Mouse (Mus musculus) adipocyte (in vitro differentiated cells): ENCODE results near the gene Gstp3.
"Not testable (repeated sequence)": the region's sequence is repeated elsewhere in the genome, so short reads cannot be mapped to it uniquely, and the experiment has no call there.

Experiments
- DNase-seq: peaks from one replicate; pipeline ENCODE4 v3.0.0-alpha.2; 2016; ENCODE audit warnings: low spot score

The Gstp3 gene

GRCm38 (mm10) chr19:4089128-4089527, 29.8 kb upstream of the Gstp3 start:
- no peak for DNase-seq

- DNase-seq, result no peak
Observed at GRCm38 (mm10) chr19:4088146-4088545, 28.8 kb upstream of the Gstp3 start.

GRCm38 (mm10) chr19:4087090-4087489, 27.7 kb upstream of the Gstp3 start:
- peak; percentile 60 for DNase-seq

DNA sequence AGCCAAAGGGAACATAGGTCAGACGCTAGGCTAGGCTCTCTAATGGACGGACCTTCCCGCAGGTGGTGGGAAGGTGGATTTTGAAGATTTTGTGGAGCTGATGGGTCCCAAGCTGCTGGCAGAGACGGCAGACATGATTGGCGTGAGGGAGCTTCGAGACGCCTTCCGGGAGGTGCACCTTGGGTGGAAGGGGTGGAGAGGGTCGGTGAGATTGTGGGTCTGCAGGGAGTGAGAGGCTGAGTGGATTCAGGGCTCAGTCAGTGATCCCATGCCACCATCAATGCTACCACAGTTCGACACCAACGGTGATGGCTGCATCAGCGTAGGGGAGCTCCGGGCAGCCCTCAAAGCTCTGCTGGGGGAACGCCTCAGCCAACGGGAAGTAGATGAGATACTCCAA, 26.8 kb upstream of the Gstp3 start:
- DNase-seq, result no peak

GRCm38 (mm10) chr19:4084984-4085383, 25.6 kb upstream of the Gstp3 start:
- peak; percentile 39 for DNase-seq

- no peak for DNase-seq
Observed at GRCm38 (mm10) chr19:4083826-4084225, 24.5 kb upstream of the Gstp3 start.

- no peak for DNase-seq
Observed at GRCm38 (mm10) chr19:4083316-4083715, 23.9 kb upstream of the Gstp3 start.

DNA sequence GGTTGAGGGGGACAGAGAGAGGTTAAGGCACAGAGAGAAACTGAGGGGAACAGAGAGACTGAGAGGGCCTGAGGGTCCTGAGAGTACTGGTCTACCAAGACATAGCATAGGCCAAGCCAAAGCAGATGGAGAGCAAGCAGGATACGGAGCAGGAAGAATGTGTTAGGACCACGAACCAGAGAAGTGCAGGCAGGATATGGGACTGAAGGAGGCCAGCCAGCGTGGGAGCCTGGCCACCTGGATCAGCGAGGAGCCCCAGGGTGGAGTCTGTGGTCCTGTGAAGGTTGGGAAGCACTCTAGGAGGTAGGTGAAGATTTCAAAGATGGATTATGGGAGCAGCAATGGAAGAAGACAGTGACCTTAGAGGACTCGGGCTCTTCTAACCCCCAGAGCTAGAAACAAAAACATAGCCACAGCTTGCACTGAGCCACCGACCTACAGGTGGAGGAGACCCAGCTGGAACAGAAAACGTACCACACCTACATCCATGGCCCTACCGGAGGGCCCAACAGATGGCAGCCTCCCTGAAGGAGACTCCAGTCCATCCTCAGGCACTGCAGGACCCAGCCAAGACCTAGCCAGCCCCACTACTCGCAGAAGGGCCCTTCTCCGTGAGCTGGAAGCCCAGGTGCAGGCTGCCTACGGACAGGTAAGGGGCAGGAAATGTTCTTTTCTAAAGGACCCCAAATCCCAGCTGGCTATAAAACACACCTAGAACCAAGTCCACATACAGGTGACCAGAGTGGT, 23.0 kb upstream of the Gstp3 start:
- no peak for DNase-seq

DNA sequence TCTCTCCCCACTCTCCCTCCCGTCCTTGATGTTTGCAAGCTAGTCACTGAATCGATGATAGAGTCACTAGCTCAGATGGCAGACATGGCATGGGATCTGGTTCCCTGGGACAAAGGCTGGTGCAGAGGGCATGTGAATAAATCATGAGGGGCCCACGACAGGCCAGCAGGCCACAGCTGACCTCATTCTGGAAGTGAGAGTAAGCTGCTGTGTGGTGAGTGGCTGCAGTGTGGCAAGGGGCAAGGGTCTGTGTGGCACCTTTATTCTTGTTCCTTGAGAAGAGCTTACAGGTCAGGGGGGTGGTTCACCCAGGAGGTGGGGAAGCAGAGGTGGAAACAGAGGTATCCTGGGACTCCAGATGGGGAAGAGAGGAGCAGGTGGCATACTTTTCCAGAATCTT, 22.0 kb upstream of the Gstp3 start, which contains the start of gene Cabp2:
Gene Cabp2, plus strand, starts transcription at position 185 of the 400 bp plus-strand sequence.
- no peak for DNase-seq

- no peak for DNase-seq
Observed at GRCm38 (mm10) chr19:4080511-4081009, 21.2 kb upstream of the Gstp3 start.

GRCm38 (mm10) chr19:4079594-4079993, 20.2 kb upstream of the Gstp3 start:
- DNase-seq, result no peak

GRCm38 (mm10) chr19:4075531-4075930, 16.2 kb upstream of the Gstp3 start:
- DNase-seq, result no peak

GRCm38 (mm10) chr19:4072706-4073424, 13.5 kb upstream of the Gstp3 start:
- DNase-seq, result no peak

DNA sequence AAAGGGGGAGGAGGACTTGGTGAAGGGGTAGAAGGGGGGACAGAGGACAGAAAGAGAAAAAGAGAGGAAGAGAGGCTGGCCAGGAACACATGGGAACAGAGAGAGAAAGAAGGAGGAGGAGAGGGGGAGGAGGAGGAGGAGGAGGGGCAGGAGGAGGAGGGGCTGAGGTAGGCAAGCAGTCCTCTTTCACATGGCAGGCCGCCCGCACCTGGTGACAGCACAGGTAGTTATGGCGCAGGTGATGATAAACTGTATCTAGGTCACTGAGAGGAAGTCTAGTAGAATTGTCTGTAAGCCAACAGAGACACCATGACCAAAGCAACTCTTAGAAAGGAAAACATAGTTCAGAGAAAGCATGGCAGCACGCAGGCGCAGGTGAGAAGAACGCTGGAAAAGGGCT, 12.0 kb upstream of the Gstp3 start:
- no peak for DNase-seq

DNA sequence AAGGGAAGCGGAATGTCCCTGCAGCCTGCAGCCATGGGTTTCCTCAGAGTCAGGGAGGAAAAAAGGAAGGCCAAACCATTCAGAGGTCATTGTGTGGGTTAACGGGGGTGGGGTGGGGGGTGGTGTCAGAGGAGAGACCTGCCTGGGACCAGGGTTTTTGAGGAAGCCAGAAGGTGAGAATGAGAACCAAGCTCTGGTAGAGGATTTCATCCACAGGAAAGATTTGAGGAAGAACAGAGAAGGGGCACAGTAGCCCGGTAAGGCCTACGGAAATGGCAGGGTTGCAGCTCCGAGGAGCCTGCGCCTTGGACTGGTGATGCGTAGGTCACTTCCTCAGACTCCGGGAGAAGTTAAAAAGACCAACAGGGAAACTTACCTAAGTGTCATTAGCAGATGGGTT, 11.4 kb upstream of the Gstp3 start:
- no peak for DNase-seq

DNA sequence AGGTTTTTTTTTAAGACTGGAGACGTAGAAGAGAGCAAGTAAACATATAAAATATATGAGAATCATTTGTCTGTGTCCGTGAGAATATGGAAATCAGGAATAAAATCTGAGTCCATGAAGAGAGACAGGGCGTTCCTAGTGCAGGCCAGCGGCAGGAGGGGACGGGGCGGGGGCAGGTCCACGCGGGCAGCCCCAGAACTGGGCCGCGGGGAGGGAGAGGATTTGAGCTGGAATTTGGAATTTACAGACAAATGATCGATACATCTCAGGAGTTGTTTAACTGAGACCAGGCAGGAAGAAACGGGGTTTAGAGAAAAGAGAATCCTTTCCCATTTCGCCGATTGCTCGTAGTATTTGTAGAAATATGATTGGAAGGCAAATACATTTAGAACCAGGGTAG, 10.9 kb upstream of the Gstp3 start:
- DNase-seq, result no peak

DNA sequence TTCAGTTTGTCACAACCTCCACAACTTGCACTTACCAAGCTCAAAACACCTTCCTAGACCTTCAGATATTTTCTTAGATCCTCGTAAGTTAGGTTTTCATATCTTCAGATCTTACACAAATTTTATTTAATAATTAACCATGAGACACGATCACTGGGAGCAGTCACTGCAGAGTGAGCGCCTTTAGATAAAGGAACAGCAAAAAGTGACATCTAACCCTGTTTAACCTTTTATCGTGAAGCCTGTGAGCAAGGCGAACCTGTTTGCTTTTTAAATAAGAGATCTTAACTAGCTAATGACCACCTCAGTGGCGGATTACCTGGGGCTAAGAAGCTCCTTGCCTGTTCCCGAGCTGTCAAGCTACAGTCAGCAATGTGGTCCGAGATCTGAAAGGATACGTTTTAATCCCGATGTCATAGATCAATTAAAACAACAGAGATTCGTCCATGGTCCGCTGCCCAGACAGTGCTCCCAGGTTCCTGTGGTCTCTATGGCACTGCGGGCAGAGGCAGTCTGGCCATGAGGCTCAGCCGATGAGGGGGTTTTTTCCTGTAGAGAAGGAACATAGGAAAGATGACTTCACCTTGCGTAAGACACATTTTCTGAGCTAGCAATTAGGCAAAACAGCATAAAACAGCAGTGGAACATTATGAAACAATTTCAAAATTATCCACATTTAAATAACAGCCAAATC, 9.5 kb upstream of the Gstp3 start:
- DNase-seq, result no peak

DNA sequence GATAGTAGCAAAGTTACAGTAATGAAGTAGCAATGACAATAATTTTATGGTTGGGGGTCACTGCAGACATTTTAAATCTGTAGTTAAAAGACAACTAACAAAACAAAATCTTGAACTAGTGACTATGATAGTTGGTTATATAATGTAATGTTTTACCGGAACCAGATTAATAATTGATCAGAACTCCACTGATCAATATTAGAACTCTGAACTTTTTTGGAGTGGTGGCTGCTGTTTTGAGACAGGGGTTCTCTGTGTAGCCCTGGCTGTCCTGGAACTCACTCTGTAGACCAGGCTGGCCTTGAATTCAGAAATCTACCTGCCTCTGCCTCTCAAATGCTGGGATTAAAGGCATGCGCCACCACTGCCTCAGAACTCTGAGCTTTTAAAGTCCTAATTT, 8.9 kb upstream of the Gstp3 start:
- DNase-seq, result not testable (repeated sequence)

- DNase-seq, result no peak
Observed at GRCm38 (mm10) chr19:4066877-4067276, 7.5 kb upstream of the Gstp3 start.

DNA sequence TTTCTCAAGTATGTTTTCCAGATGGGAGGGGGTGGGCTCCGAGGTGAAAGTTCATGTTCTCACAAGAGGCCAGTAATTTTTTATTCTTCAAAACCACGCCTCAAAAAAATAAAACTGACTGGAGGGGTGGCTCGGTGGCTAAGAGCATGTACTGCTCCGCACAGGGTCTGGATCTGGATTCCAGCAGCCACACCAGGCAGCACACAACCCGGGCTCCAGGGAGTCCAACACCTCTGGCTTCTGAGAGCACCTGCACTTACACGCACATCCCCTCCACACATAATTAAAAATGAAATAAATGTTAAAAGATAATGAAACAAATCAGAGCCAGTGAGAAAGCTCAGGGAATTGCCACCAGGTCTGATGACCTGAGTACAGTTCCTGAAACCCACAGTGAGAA, 6.9 kb upstream of the Gstp3 start:
- DNase-seq, result no peak

- not testable (repeated sequence) for DNase-seq
Observed at GRCm38 (mm10) chr19:4064501-4064900, 5.1 kb upstream of the Gstp3 start.

GRCm38 (mm10) chr19:4063357-4063756, 4.0 kb upstream of the Gstp3 start:
- not testable (repeated sequence) for DNase-seq
